Mouse (Mus musculus) adrenal gland, postnatal 4 days (tissue): ENCODE data around the gene Nucb2. TPM values are rescaled to one million over a fixed set of nuclear protein-coding genes. Genes with fewer than 3 reads are reported as not detected.

ENCODE experiments used
- DNase-seq, 2 experiments: peaks; one replicate each; pipeline ENCODE4 v3.0.0; 2021 to 2022; ENCODE audit warnings: low spot score in 2 of 2, mixed read lengths in 2 of 2
- total RNA-seq, 2 experiments: library from RNA; stranded (reverse); gene quantifications; 2 replicates each; pipeline ENCODE4 v1.2.3; 2021

Nucb2 gene
- total RNA-seq, 2 experiments from 2014 or later, result 31.3 to 33.6 TPM

DNA sequence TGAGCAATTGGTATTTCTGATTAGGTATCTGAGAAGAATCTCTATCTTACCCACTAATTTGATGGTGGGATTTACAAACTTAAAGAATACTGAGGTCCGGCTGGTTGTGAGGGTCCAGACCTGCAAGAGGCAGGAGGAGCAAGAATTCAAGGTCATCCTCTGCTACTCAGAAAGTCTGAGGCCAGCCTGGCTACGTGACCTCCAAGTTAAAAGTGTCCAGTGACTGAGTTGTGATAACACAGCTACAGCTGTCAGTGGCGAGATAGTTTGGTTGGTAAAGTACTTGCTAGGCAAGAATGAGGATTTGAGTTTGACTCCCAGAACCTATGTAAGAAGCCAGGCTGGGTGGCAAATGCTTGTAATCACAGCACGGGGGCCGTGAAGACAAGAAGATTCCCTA lies 14.0 kb downstream of the Nucb2 start:
- no peak for DNase-seq

DNA sequence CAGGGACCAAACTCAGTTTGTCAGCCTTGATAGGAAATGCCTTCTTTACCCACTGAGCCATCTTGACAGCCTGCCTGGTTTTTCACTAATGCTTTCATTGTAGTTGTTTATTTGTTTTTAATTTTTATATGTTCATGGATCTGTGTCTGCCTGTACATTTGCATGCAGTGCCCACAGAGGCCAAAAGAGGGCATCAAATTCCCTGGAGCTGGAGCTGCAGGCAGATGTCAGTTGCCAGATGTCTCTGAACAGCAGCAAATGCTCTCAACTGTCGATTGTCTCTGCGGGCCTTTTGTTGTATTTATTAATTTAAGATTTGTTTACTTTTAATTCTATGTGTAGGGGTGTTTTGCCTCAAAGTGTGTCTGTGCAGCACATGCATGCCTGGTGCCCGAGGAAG lies 15.6 kb downstream of the Nucb2 start:
- no peak for DNase-seq

DNA sequence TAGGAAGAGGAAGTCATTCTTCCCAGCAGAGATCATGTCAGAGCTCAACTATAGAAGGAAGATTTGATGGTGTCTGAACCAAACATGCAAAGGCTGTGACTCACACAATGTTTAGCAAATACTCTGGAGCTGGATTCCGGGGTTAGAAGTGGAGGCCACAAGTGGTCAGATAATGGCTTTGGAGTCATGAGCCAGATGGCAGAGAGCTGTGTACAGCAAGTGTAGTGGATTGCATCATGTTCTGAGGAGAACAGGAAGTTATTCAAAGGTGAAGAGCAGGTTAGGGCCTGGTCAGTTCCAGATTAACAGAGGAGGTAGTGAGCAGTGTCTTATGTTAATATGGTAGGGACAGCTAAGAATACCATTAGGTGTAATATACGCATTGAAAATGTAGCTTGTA lies 20.4 kb downstream of the Nucb2 start:
- DNase-seq, result no peak

DNA sequence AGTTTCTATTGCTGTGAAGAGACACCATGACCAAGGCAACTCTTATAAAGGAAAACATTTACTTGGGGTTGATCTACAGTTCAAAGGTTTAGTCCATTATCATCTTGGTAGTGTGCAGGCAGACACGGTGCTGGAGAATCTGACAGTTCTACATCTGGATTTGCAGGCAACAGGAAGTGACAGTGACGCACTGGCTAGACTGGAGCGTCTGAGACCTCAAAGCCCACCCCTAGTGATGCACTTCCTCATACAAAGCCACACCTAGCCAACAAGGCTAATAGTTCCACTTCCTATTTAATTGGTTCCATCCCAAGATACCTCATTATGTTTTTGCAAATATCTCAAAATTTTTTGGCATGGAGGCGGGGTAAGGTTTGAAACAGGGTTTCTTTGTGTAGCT lies 25.6 kb downstream of the Nucb2 start:
- DNase-seq, result no peak

DNA sequence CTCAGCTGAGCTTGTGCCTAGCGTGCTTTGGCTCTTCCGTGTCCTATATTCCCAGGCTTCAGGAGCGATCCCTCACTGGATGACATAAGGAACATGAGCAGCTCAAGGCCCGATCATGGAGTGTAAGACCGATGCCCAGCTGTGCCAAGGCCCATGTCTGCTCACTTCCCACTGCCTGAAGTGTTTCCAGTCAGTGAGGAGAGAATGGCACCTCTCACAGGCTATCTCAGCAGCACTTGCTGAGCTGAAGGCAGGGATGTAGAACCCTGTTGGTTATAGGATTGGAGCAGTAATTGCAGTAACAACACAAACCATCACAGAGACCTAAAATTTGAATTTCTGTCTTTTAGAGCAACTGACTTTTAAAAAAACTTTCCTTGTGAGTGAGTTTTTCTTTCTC lies 26.3 kb downstream of the Nucb2 start:
- DNase-seq, result no peak

DNA sequence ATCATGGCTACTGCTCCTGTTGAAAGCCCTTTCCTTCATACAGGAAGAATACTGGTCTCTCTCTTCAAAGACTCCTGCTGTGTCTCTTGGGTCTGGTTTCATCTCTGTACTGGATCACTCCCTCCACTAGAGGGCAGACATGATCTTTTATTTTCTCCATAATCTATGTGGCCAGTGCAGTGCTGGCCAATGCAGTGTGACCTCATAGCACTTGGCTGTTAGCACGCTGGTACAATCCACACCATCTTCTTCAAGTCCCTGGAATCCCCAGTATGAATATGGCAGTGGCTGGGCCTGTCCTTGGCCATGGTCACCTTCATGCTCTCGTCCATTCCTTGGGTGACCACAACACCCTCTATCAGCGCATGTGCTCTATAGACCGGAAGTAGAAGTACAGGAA lies 27.1 kb downstream of the Nucb2 start:
- no peak for DNase-seq

DNA sequence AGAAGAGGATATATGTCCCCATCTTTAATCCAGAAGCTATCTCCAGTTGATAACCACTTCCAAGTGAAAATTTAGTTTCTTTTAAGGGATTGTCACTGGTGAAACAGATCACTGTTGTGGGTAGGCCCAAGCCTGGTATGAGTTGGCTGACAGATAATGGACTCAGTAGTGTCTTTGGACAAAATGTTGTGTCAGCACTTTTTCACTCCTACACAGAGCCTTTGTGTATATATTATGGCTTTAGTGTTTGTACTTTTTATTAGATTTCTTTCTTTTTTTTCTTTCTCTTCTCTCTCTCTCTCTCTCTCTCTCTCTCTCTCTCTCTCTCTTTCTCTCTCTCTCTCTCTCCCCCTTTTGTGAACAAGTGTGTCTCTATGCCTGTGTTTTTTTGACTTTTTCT lies 52.7 kb downstream of the Nucb2 start:
- DNase-seq, result no peak

DNA sequence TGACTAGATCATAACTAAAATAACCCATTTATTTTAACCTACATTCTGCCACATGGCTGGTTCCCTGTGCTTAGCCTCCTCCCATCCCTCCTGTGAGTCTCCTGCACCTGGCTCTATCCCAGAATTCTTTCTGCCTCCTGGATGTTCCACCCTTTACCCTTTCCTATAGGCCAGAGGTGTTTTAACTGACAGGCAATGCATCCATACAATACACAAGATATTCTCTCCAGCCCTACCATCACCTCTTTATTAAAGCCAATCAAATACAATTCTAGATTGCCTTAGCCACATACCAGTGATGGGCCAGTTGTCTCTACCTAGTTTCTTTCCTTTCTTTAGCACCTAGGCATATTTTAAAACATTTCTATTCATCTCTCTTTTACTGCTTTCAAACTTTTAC lies 70.4 kb downstream of the Nucb2 start:
- no peak for DNase-seq

Other genes with a start within 250 kb of the Nucb2 start
- 10 to 100 TPM; 19.0 to 24.8 TPM for gene Plekha7, start 196.0 kb upstream of the Nucb2 start, total RNA-seq
- gene Rps13, start 170.2 kb upstream of the Nucb2 start, total RNA-seq, result 100 to 1,000 TPM; 635 to 691 TPM
- 10 to 100 TPM; 34.5 to 36.2 TPM for gene Pik3c2a, start 60.9 kb upstream of the Nucb2 start, total RNA-seq